Mouse (Mus musculus): ENCODE data around the gene Atp2b2.

GRCm38 (mm10) chr6:113858317-113858716, 184.1 kb downstream of the Atp2b2 start:
- TF ChIP-seq CTCF (IDR thresholded peaks at IDR 0.05; ENCODE audit: low read depth, low read length) (no peak), POLR2A (IDR thresholded peaks at IDR 0.05; ENCODE audit: extremely low read depth, insufficient read depth, low read length) (no peak)
